Mouse (Mus musculus): Measurements from ENCODE around the gene Zfp811. TPM values are rescaled to one million over a fixed set of nuclear protein-coding genes. Genes with fewer than 3 reads are reported as not detected.
"Not testable (repeated sequence)": the region's sequence is repeated elsewhere in the genome, so short reads cannot be mapped to it uniquely, and the experiment has no call there.

Gene Zfp811
- total RNA-seq (2014; rRNA removed; ENCODE audit: low replicate concordance) (0.12 TPM in 1 of 2 replicates, not detected in the other), polyA plus RNA-seq (2015; fragmentation: Nextera tagmentation; extraction: Ambion mirVana) (0.31 and 0.69 TPM in 2 replicates)

- no peaks in the 10 kb centered on the region for H3K36me3 ChIP-seq (replicated peaks; ENCODE audit: control insufficient read depth, insufficient read depth, low read length)
- H3K4me2 ChIP-seq (ENCODE audit: low read depth, low read length): peak within 1 kb of the TSS; percentile 57
- no peak within 1 kb of the TSS; the same call in 1 of the 2 replicates for H3K9ac ChIP-seq (replicated peaks; ENCODE audit: low read depth, low read length)
- H3K9me3 ChIP-seq (replicated peaks; ENCODE audit: control insufficient read depth, low read length): no peaks in the 10 kb centered on the region
- H3K27me3 ChIP-seq (ENCODE audit: control insufficient read depth, insufficient read depth, low read length): no peaks in the 10 kb centered on the region
- ATAC-seq (ENCODE audit: insufficient read depth, low read depth) (peak; percentile 57), DNase-seq (ENCODE audit: low spot score) (peak; percentile 28)
- no peak within 1 kb of the TSS for H3K27ac ChIP-seq (ENCODE audit: low read depth)
- no peak for TF ChIP-seq CTCF (IDR thresholded peaks at IDR 0.05; ENCODE audit: low read depth)
- no peak for TF ChIP-seq EP300 (IDR thresholded peaks at IDR 0.05; ENCODE audit: low read depth)
- peak within 1 kb of the TSS; percentile 38 for H3K4me3 ChIP-seq (ENCODE audit: low read depth, low read length)
- WGBS: 2% methylated on average over 17 of the region's 17 CpGs
- no peaks in the 10 kb centered on the region for H3K4me1 ChIP-seq (ENCODE audit: control insufficient read depth, insufficient read depth)
Observed at GRCm38 (mm10) chr17:32809544-32810374, at the start of gene Zfp811. Zfp811 (minus strand) TSS chr17:32809931.

GRCm38 (mm10) chr17:32856713-32857112, 47.0 kb upstream of the Zfp811 start:
- H3K9ac ChIP-seq (replicated peaks; ENCODE audit: low read depth, low read length); H3K4me3 ChIP-seq (ENCODE audit: low read depth, low read length); H3K27me3 ChIP-seq (ENCODE audit: control insufficient read depth, insufficient read depth, low read length); DNase-seq (ENCODE audit: low spot score); H3K4me1 ChIP-seq (ENCODE audit: control insufficient read depth, insufficient read depth); H3K9me3 ChIP-seq (replicated peaks; ENCODE audit: control insufficient read depth, low read length); ATAC-seq (ENCODE audit: insufficient read depth, low read depth); H3K4me2 ChIP-seq (ENCODE audit: low read depth, low read length); H3K36me3 ChIP-seq (replicated peaks; ENCODE audit: control insufficient read depth, insufficient read depth, low read length); H3K27ac ChIP-seq (ENCODE audit: low read depth): not testable (repeated sequence)
- 60% methylated on average over 2 of the region's 6 CpGs for WGBS

GRCm38 (mm10) chr17:32851581-32851980, 41.9 kb upstream of the Zfp811 start:
- ATAC-seq (ENCODE audit: insufficient read depth, low read depth): no peak
- H3K4me2 ChIP-seq (ENCODE audit: low read depth, low read length): no peak overlapping the region
- WGBS: 54% methylated on average over 7 of the region's 7 CpGs
- H3K27me3 ChIP-seq (ENCODE audit: control insufficient read depth, insufficient read depth, low read length): no peaks in the 10 kb centered on the region
- H3K4me3 ChIP-seq (ENCODE audit: low read depth, low read length): no peak overlapping the region
- H3K4me1 ChIP-seq (ENCODE audit: control insufficient read depth, insufficient read depth): no peaks in the 10 kb centered on the region
- TF ChIP-seq CTCF (IDR thresholded peaks at IDR 0.05; ENCODE audit: low read depth) (no peak), EP300 (IDR thresholded peaks at IDR 0.05; ENCODE audit: low read depth) (no peak)
- H3K9me3 ChIP-seq (replicated peaks; ENCODE audit: control insufficient read depth, low read length): no peaks in the 10 kb centered on the region
- H3K27ac ChIP-seq (ENCODE audit: low read depth): no peak overlapping the region
- H3K9ac ChIP-seq (replicated peaks; ENCODE audit: low read depth, low read length): no peak overlapping the region
- DNase-seq (ENCODE audit: low spot score): no peak
- H3K36me3 ChIP-seq (replicated peaks; ENCODE audit: control insufficient read depth, insufficient read depth, low read length): no peaks in the 10 kb centered on the region

GRCm38 (mm10) chr17:32841388-32841787, 31.7 kb upstream of the Zfp811 start:
- Histone ChIP-seq H3K9me3 (replicated peaks; ENCODE audit: control insufficient read depth, low read length) (0 out of 2 replicates have a peak, but pooled peaks cover 3% of the 10 kb centered on the region), H3K4me2 (ENCODE audit: low read depth, low read length) (no peak overlapping the region), H3K9ac (replicated peaks; ENCODE audit: low read depth, low read length) (no peak overlapping the region), H3K36me3 (replicated peaks; ENCODE audit: control insufficient read depth, insufficient read depth, low read length) (no peaks in the 10 kb centered on the region), H3K4me1 (ENCODE audit: control insufficient read depth, insufficient read depth) (no peaks in the 10 kb centered on the region), H3K4me3 (ENCODE audit: low read depth, low read length) (no peak overlapping the region), H3K27ac (ENCODE audit: low read depth) (no peak overlapping the region), H3K27me3 (ENCODE audit: control insufficient read depth, insufficient read depth, low read length) (no peaks in the 10 kb centered on the region)
- no peak for TF ChIP-seq CTCF (IDR thresholded peaks at IDR 0.05; ENCODE audit: low read depth)
- TF ChIP-seq EP300 (IDR thresholded peaks at IDR 0.05; ENCODE audit: low read depth): no peak
- WGBS: 80% methylated on average over 2 of the region's 2 CpGs
- ATAC-seq (ENCODE audit: insufficient read depth, low read depth): no peak
- DNase-seq (ENCODE audit: low spot score): no peak

GRCm38 (mm10) chr17:32839083-32839802, 29.5 kb upstream of the Zfp811 start:
- Histone ChIP-seq H3K4me2 (ENCODE audit: low read depth, low read length) (peak overlapping the region; percentile 28), H3K36me3 (replicated peaks; ENCODE audit: control insufficient read depth, insufficient read depth, low read length) (no peaks in the 10 kb centered on the region), H3K27me3 (ENCODE audit: control insufficient read depth, insufficient read depth, low read length) (no peaks in the 10 kb centered on the region), H3K27ac (ENCODE audit: low read depth) (peak overlapping the region; percentile 34; the same call in 1 of the 2 replicates), H3K9ac (replicated peaks; ENCODE audit: low read depth, low read length) (no peak overlapping the region), H3K4me1 (ENCODE audit: control insufficient read depth, insufficient read depth) (no peaks in the 10 kb centered on the region), H3K9me3 (replicated peaks; ENCODE audit: control insufficient read depth, low read length) (0 out of 2 replicates have a peak, but pooled peaks cover 3% of the 10 kb centered on the region), H3K4me3 (ENCODE audit: low read depth, low read length) (no peak overlapping the region)
- TF ChIP-seq CTCF (IDR thresholded peaks at IDR 0.05; ENCODE audit: low read depth): no peak
- TF ChIP-seq EP300 (IDR thresholded peaks at IDR 0.05; ENCODE audit: low read depth): no peak
- WGBS: 27% methylated on average over 15 of the region's 15 CpGs
- DNase-seq (ENCODE audit: low spot score) (no peak), ATAC-seq (ENCODE audit: insufficient read depth, low read depth) (0 out of 2 replicates have a peak, but pooled peaks have one; percentile 33)
